Mouse (Mus musculus) CH12.LX (cell line): ENCODE measurements around the gene Kcnma1. TPM values are rescaled to one million over a fixed set of nuclear protein-coding genes. Genes with fewer than 3 reads are reported as not detected.

Experiments used
- DNase-seq: peaks from one replicate; pipeline ENCODE4 v3.0.0-alpha.2; 2013; ENCODE audit errors: extremely low read depth
- H3K27ac ChIP-seq: 2 replicates; pipeline ENCODE4 v1.5.1; 2012; ENCODE audit warnings: low read depth, mild to moderate bottlenecking, control low read depth, moderate library complexity; ENCODE audit not compliant: insufficient read depth
- H3K27me3 ChIP-seq: replicated peaks from 2 replicates; pipeline ENCODE3; 2012; ENCODE audit warnings: inconsistent platforms
- H3K36me3 ChIP-seq, 2 experiments: replicated peaks in 1 of 2; 2 replicates each; pipeline versions ENCODE3 to v1.6.1; 2012; ENCODE audit warnings: inconsistent platforms in 1 of 2, low read length in 1 of 2, mild to moderate bottlenecking in 1 of 2, mixed read lengths in 1 of 2, moderate library complexity in 1 of 2; ENCODE audit not compliant: control insufficient read depth in 1 of 2, insufficient read depth in 1 of 2
- H3K4me1 ChIP-seq, 2 experiments: 2 replicates each; pipeline ENCODE4 v1.6.1; 2012; ENCODE audit warnings: inconsistent platforms in 1 of 2, moderate library complexity in 1 of 2; ENCODE audit not compliant: insufficient read depth in 2 of 2, control insufficient read depth in 1 of 2
- H3K4me2 ChIP-seq: 2 replicates; pipeline ENCODE4 v1.6.1; 2012; ENCODE audit warnings: low read depth, mild to moderate bottlenecking, control low read depth; ENCODE audit not compliant: poor library complexity, insufficient read depth, severe bottlenecking
- H3K4me3 ChIP-seq, 3 experiments: fragments of 150-350 bp in 1 of 3; sonication (generic) in 1 of 3; replicated peaks in 1 of 3; 2 replicates each; pipeline versions ENCODE3 to v1.5.1; 2011 to 2012; ENCODE audit warnings: low read depth in 2 of 3, low read length in 2 of 3, mild to moderate bottlenecking in 2 of 3, moderate library complexity in 2 of 3, control low read depth in 1 of 3, improper control_type of control experiment in 1 of 3, inconsistent platforms in 1 of 3, mixed read lengths in 1 of 3; ENCODE audit not compliant: poor library complexity in 1 of 3
- H3K79me2 ChIP-seq: replicated peaks from 2 replicates; pipeline ENCODE4 v1.6.1; 2012; ENCODE audit warnings: mild to moderate bottlenecking, moderate library complexity; ENCODE audit not compliant: control insufficient read depth, poor library complexity, insufficient read depth, severe bottlenecking; ENCODE audit errors: extremely low read depth
- H3K9ac ChIP-seq: 2 replicates; pipeline ENCODE4 v1.6.1; 2012; ENCODE audit warnings: low read depth, mild to moderate bottlenecking, control low read depth, moderate library complexity; ENCODE audit not compliant: insufficient read depth
- H3K9me3 ChIP-seq: replicated peaks from 2 replicates; pipeline ENCODE3; 2012; ENCODE audit warnings: low read length, inconsistent platforms, mixed read lengths
- BHLHE40 ChIP-seq: IDR thresholded peaks from 2 replicates; pipeline ENCODE4 v1.6.1; 2011; ENCODE audit warnings: mild to moderate bottlenecking, low read depth, low read length, improper control_type of control experiment
- CHD1 ChIP-seq: IDR thresholded peaks from 2 replicates; pipeline ENCODE4 v1.6.1; 2012; ENCODE audit warnings: low read depth, low read length, improper control_type of control experiment, inconsistent platforms
- CTCF ChIP-seq, 2 experiments: IDR thresholded peaks in 1 of 2; conservative IDR thresholded peaks in 1 of 2; 2 replicates each; pipeline ENCODE4 v1.5.1; 2011 to 2012; ENCODE audit warnings: low read depth in 2 of 2, low read length in 2 of 2, improper control_type of control experiment in 1 of 2, inconsistent platforms in 1 of 2, mild to moderate bottlenecking in 1 of 2, moderate library complexity in 1 of 2
- E2F4 ChIP-seq: IDR thresholded peaks from 2 replicates; pipeline ENCODE4 v1.6.1; 2011; ENCODE audit warnings: low read depth, low read length, improper control_type of control experiment; ENCODE audit not compliant: insufficient replicate concordance
- ELF1 ChIP-seq: IDR thresholded peaks from 2 replicates; pipeline ENCODE4 v1.6.1; 2014; ENCODE audit warnings: low read depth, mild to moderate bottlenecking, inconsistent platforms, low read length, improper control_type of control experiment
- EP300 ChIP-seq: IDR thresholded peaks from 2 replicates; pipeline ENCODE4 v1.6.1; 2011; ENCODE audit warnings: low read length, improper control_type of control experiment
- ETS1 ChIP-seq: conservative IDR thresholded peaks from 2 replicates; pipeline ENCODE4 v1.6.1; 2012; ENCODE audit warnings: low read depth, mild to moderate bottlenecking, inconsistent platforms, low read length, improper control_type of control experiment, moderate library complexity
- GABPA ChIP-seq: IDR thresholded peaks from 2 replicates; pipeline ENCODE4 v1.6.1; 2012; ENCODE audit warnings: low read depth, low read length, improper control_type of control experiment, inconsistent platforms; ENCODE audit not compliant: insufficient replicate concordance
- IRF4 ChIP-seq: IDR thresholded peaks from 2 replicates; pipeline ENCODE4 v1.6.1; 2014; ENCODE audit warnings: low read depth, mild to moderate bottlenecking, inconsistent platforms, low read length, improper control_type of control experiment
- KAT2A ChIP-seq: IDR thresholded peaks from 2 replicates; pipeline ENCODE4 v1.6.1; 2012; ENCODE audit warnings: low read length, improper control_type of control experiment, inconsistent platforms; ENCODE audit not compliant: insufficient replicate concordance
- MAFK ChIP-seq: IDR thresholded peaks from 2 replicates; pipeline ENCODE4 v1.6.1; 2011; ENCODE audit warnings: low read length, improper control_type of control experiment; ENCODE audit not compliant: insufficient replicate concordance
- MAX ChIP-seq: IDR thresholded peaks from 2 replicates; pipeline ENCODE4 v1.6.1; 2011; ENCODE audit warnings: low read length, improper control_type of control experiment
- MAZ ChIP-seq: IDR thresholded peaks from 2 replicates; pipeline ENCODE4 v1.6.1; 2012; ENCODE audit warnings: low read depth, mild to moderate bottlenecking, inconsistent platforms, low read length, improper control_type of control experiment, moderate library complexity
- MXI1 ChIP-seq: IDR thresholded peaks from 2 replicates; pipeline ENCODE4 v1.6.1; 2011; ENCODE audit warnings: mild to moderate bottlenecking, low read depth, low read length, improper control_type of control experiment
- MYC ChIP-seq: IDR thresholded peaks from 2 replicates; pipeline ENCODE4 v1.6.1; 2011; ENCODE audit warnings: low read depth, mild to moderate bottlenecking, improper control_type of control experiment, low read length
- PAX5 ChIP-seq: IDR thresholded peaks from 2 replicates; pipeline ENCODE4 v1.6.1; 2012; ENCODE audit warnings: low read length, inconsistent platforms, mixed read lengths
- POLR2A ChIP-seq: IDR thresholded peaks from 2 replicates; pipeline ENCODE4 v1.6.1; 2011; ENCODE audit warnings: low read depth, mild to moderate bottlenecking, improper control_type of control experiment, low read length
- POLR2AphosphoS2 ChIP-seq: IDR thresholded peaks from 2 replicates; pipeline ENCODE4 v1.6.1; 2011; ENCODE audit warnings: low read depth, low read length, improper control_type of control experiment
- RAD21 ChIP-seq: IDR thresholded peaks from 2 replicates; pipeline ENCODE4 v1.6.1; 2011; ENCODE audit warnings: low read depth, mild to moderate bottlenecking, low read length, improper control_type of control experiment, moderate library complexity
- RCOR1 ChIP-seq: conservative IDR thresholded peaks from 2 replicates; pipeline ENCODE4 v1.6.1; 2012; ENCODE audit warnings: low read depth, mild to moderate bottlenecking, inconsistent platforms, low read length, improper control_type of control experiment
- SIN3A ChIP-seq: IDR thresholded peaks from 2 replicates; pipeline ENCODE4 v1.6.1; 2012; ENCODE audit warnings: low read length, improper control_type of control experiment, inconsistent platforms
- SMC3 ChIP-seq: IDR thresholded peaks from 2 replicates; pipeline ENCODE4 v1.6.1; 2011; ENCODE audit warnings: low read depth, low read length, improper control_type of control experiment
- ZMIZ1 ChIP-seq: IDR thresholded peaks from 2 replicates; pipeline ENCODE4 v1.6.1; 2012; ENCODE audit warnings: low read depth, mild to moderate bottlenecking, inconsistent platforms, low read length, improper control_type of control experiment
- dilution Hi-C: fragments of 300-500 bp; cut with MboI; formaldehyde crosslinking; loops from 2 replicates; pipeline ENCODE4 v1.14.3; 2020; ENCODE audit warnings: low sequenced_read_pairs; ENCODE audit not compliant: extremely low pct_unique_long_range_greater_than_20kb, extremely low pct_ligation_motif_present
- in situ Hi-C: fragments of 300-500 bp; cut with MboI; formaldehyde crosslinking; loops from 3 replicates; pipeline ENCODE4 v1.14.3; 2019; ENCODE audit warnings: low sequenced_read_pairs, low pct_ligation_motif_present, low pct_unique_long_range_greater_than_20kb, mixed read lengths
- polyA plus RNA-seq: library from polyadenylated mRNA; unstranded; fragments of >175 nt; gene quantifications from 2 replicates; pipeline ENCODE4 v1.2.1, GENCODE M21; 2012; ENCODE audit warnings: low read depth; ENCODE audit not compliant: insufficient read length
- total RNA-seq, 2 experiments: library from RNA; depleted of rRNA; stranded (reverse); fragments of 300-350 nt in 1 of 2; fragments of >200 nt in 1 of 2; gene quantifications; 2 replicates each; pipeline ENCODE4 v1.2.3; 2012 to 2014

Kcnma1 gene
- total and polyA plus RNA-seq, 3 experiments: 0.10 to 0.17 (median 0.12) TPM

- H3K79me2 ChIP-seq: no peaks in the 10 kb centered on the region
- TF ChIP-seq PAX5 (no peak), MAX (no peak), RAD21 (no peak)
- H3K36me3 ChIP-seq: no peaks in the 10 kb centered on the region
- no peak overlapping the region for H3K4me2 ChIP-seq
- no peak overlapping the region for H3K27ac ChIP-seq
- H3K9me3 ChIP-seq: no peaks in the 10 kb centered on the region
- peaks cover 0 to 12% of the 10 kb centered on the region in 2 experiments; a peak in 2 of 4 replicates for H3K4me1 ChIP-seq
- DNase-seq: no peak
- no peak overlapping the region for H3K4me3 ChIP-seq
- in situ Hi-C loops: no loop called here
- H3K9ac ChIP-seq: no peak overlapping the region
- H3K27me3 ChIP-seq: no peaks in the 10 kb centered on the region
- dilution Hi-C loops: no loop called here
Observed at GRCm38 (mm10) chr14:23712891-23713290, 301.4 kb downstream of the Kcnma1 start.

DNA sequence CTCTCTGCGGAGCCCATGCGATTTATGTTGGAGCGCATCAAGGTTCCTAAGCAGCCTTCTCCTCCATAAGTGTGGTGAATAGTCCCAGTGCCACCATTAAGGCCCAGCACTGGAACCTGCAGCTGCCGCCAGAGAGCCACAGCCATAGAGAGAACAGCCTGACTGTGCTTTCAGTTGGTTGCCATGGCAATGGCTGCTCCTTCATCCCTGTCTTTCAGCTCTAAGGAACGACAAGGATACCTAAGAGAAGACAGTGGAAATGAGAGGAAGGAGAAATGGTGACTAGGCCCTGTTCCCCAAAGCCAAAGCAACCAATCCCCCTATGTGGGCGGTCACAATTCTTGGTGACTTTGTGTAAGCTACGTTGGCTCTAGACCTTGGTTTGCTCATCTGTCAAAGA lies 303.3 kb downstream of the Kcnma1 start:
- in situ Hi-C loops: no loop called here
- Histone ChIP-seq H3K9ac (no peak overlapping the region), H3K4me3 (no peak overlapping the region), H3K4me1 (peaks cover 0 to 12% of the 10 kb centered on the region in 2 experiments; a peak in 2 of 4 replicates), H3K79me2 (no peaks in the 10 kb centered on the region), H3K4me2 (no peak overlapping the region), H3K27me3 (no peaks in the 10 kb centered on the region), H3K27ac (no peak overlapping the region), H3K9me3 (no peaks in the 10 kb centered on the region), H3K36me3 (no peaks in the 10 kb centered on the region)
- dilution Hi-C loops: no loop called here
- DNase-seq: no peak
- TF ChIP-seq CHD1: no peak
- no peak for TF ChIP-seq MAFK
- no peak for TF ChIP-seq MXI1
- TF ChIP-seq SMC3: no peak
- TF ChIP-seq BHLHE40: no peak
- TF ChIP-seq SIN3A: no peak
- no peak for TF ChIP-seq EP300
- no peak for TF ChIP-seq IRF4
- no peak for TF ChIP-seq E2F4
- TF ChIP-seq ZMIZ1: no peak
- no peak for TF ChIP-seq CTCF (conservative IDR thresholded peaks at IDR 0.05 in 1 of 2, IDR thresholded peaks at IDR 0.05 in 1 of 2; ENCODE audit: low read depth in 2 of 2, low read length in 2 of 2)
- no peak for TF ChIP-seq KAT2A

GRCm38 (mm10) chr14:23706837-23707236 lies 307.5 kb downstream of the Kcnma1 start:
- TF ChIP-seq BHLHE40 (no peak), POLR2A (no peak), MAFK (no peak), ZMIZ1 (no peak), IRF4 (no peak), ETS1 (no peak), POLR2AphosphoS2 (no peak), MYC (no peak), MAX (no peak), MAZ (no peak), ELF1 (no peak), SIN3A (no peak), RCOR1 (no peak), CTCF (conservative IDR thresholded peaks at IDR 0.05 in 1 of 2, IDR thresholded peaks at IDR 0.05 in 1 of 2; ENCODE audit: low read depth in 2 of 2, low read length in 2 of 2) (no peak), GABPA (no peak)
- in situ Hi-C loops: no loop called here

More at GRCm38 (mm10) chr14:23706837-23707236, 307.5 kb downstream of the Kcnma1 start:
- Histone ChIP-seq H3K4me2 (no peak overlapping the region), H3K36me3 (no peaks in the 10 kb centered on the region), H3K79me2 (no peaks in the 10 kb centered on the region), H3K27ac (no peak overlapping the region), H3K4me1 (peaks cover 0 to 18% of the 10 kb centered on the region in 2 experiments; a peak in 2 of 4 replicates), H3K9me3 (no peaks in the 10 kb centered on the region), H3K27me3 (no peaks in the 10 kb centered on the region), H3K9ac (no peak overlapping the region), H3K4me3 (no peak overlapping the region)
- dilution Hi-C loops: no loop called here
- no peak for DNase-seq
